Mouse (Mus musculus) T-helper 2 cell (primary cell): ENCODE data around the gene Acer3.

Experiments used
- in situ Hi-C: fragments of 300-600 bp; cut with MboI, MseI; formaldehyde crosslinking; loops from one replicate; pipeline ENCODE4 v1.15.1; 2025; ENCODE audit warnings: high pct_unique_total_duplicates

Acer3 gene

GRCm38 (mm10) chr7:98321083-98321482, at the start of gene Acer3:
Gene Acer3 (minus strand): TSS chr7:98321208.
- in situ Hi-C loops, result no loop called here

GRCm38 (mm10) chr7:98369762-98370369, 48.9 kb upstream of the Acer3 start:
- in situ Hi-C loops, result no loop called here

GRCm38 (mm10) chr7:98361662-98362061, 40.7 kb upstream of the Acer3 start:
- in situ Hi-C loops, result no loop called here

- in situ Hi-C loops, result no loop called here
Observed at GRCm38 (mm10) chr7:98361063-98361652, 40.1 kb upstream of the Acer3 start, which contains the start of gene Tsku. Gene Tsku (minus strand): TSS chr7:98361328.

GRCm38 (mm10) chr7:98360621-98360990, 39.6 kb upstream of the Acer3 start:
- in situ Hi-C loops, result no loop called here

- in situ Hi-C loops, result loop anchor here (5.0 kb wide), 1 partner anchor 72 kb away; no protein-coding TSS in a partner anchor
Observed at GRCm38 (mm10) chr7:98359951-98360620, 39.1 kb upstream of the Acer3 start.

GRCm38 (mm10) chr7:98358016-98358415, 37.0 kb upstream of the Acer3 start:
- in situ Hi-C loops, result loop anchor here (5.0 kb wide), 1 partner anchor 74 kb away; no protein-coding TSS in a partner anchor

GRCm38 (mm10) chr7:98357324-98357723, 36.3 kb upstream of the Acer3 start:
- in situ Hi-C loops, result loop anchor here (5.0 kb wide), 1 partner anchor 75 kb away; no protein-coding TSS in a partner anchor

GRCm38 (mm10) chr7:98354921-98355310, 33.9 kb upstream of the Acer3 start:
- in situ Hi-C loops, result loop anchor here (5.0 kb wide), 1 partner anchor 77 kb away; no protein-coding TSS in a partner anchor

GRCm38 (mm10) chr7:98354160-98354920, 33.3 kb upstream of the Acer3 start:
- in situ Hi-C loops, result no loop called here

- in situ Hi-C loops, result no loop called here
Observed at GRCm38 (mm10) chr7:98353616-98354015, 32.6 kb upstream of the Acer3 start.

GRCm38 (mm10) chr7:98351523-98351922, 30.5 kb upstream of the Acer3 start:
- in situ Hi-C loops, result no loop called here

GRCm38 (mm10) chr7:98349821-98350220, 28.8 kb upstream of the Acer3 start:
- in situ Hi-C loops, result no loop called here

- in situ Hi-C loops, result no loop called here
Observed at GRCm38 (mm10) chr7:98349096-98349495, 28.1 kb upstream of the Acer3 start.

GRCm38 (mm10) chr7:98348043-98348442, 27.0 kb upstream of the Acer3 start:
- in situ Hi-C loops, result no loop called here

- in situ Hi-C loops, result no loop called here
Observed at GRCm38 (mm10) chr7:98347471-98347870, 26.5 kb upstream of the Acer3 start.

- in situ Hi-C loops, result no loop called here
Observed at GRCm38 (mm10) chr7:98345036-98345435, 24.0 kb upstream of the Acer3 start.

- in situ Hi-C loops, result no loop called here
Observed at GRCm38 (mm10) chr7:98344361-98344760, 23.4 kb upstream of the Acer3 start.

- in situ Hi-C loops, result no loop called here
Observed at GRCm38 (mm10) chr7:98342249-98342648, 21.2 kb upstream of the Acer3 start.

GRCm38 (mm10) chr7:98341475-98341874, 20.5 kb upstream of the Acer3 start:
- in situ Hi-C loops, result no loop called here

GRCm38 (mm10) chr7:98340343-98340742, 19.3 kb upstream of the Acer3 start:
- in situ Hi-C loops, result no loop called here

GRCm38 (mm10) chr7:98333987-98334386, 13.0 kb upstream of the Acer3 start:
- in situ Hi-C loops, result no loop called here
